Mouse (Mus musculus): ENCODE data around the gene Sh3bgrl2. TPM values are rescaled to one million over a fixed set of nuclear protein-coding genes. Genes with fewer than 3 reads are reported as not detected.

The Sh3bgrl2 gene
- polyA plus RNA-seq, 1 experiment: 3.4 TPM

GRCm38 (mm10) chr9:83540975-83541374, 7.2 kb upstream of the Sh3bgrl2 start:
- H3K79me3 ChIP-seq (ENCODE audit: low read depth): no peaks in the 10 kb centered on the region
- no peaks in the 10 kb centered on the region for H3K79me2 ChIP-seq (ENCODE audit: control insufficient read depth, insufficient read depth)
- no peak overlapping the region for H3ac ChIP-seq (ENCODE audit: control insufficient read depth, insufficient read length, low read depth)
- no peaks in the 10 kb centered on the region for H3K36me3 ChIP-seq (ENCODE audit: control insufficient read depth, insufficient read depth)
- H3K27me3 ChIP-seq (ENCODE audit: control insufficient read depth, insufficient read depth, insufficient read length): no peaks in the 10 kb centered on the region
- no peak overlapping the region for H3K4me3 ChIP-seq (ENCODE audit: insufficient read depth, poor library complexity, severe bottlenecking)
- TF ChIP-seq FOSL1 (IDR thresholded peaks at IDR 0.05; ENCODE audit: insufficient read depth, low read length, poor library complexity, severe bottlenecking) (no peak), MYOG (IDR thresholded peaks at IDR 0.05; ENCODE audit: control insufficient read depth, extremely low read depth, insufficient read length) (no peak), MYOD1 (IDR thresholded peaks at IDR 0.05; ENCODE audit: control insufficient read depth, insufficient read length, low read depth) (no peak), CTCF (IDR thresholded peaks at IDR 0.05; ENCODE audit: control insufficient read depth, insufficient read depth, insufficient read length) (no peak), CEBPB (IDR thresholded peaks at IDR 0.05; ENCODE audit: low read depth) (no peak), MAX (IDR thresholded peaks at IDR 0.05) (no peak), USF1 (IDR thresholded peaks at IDR 0.05; ENCODE audit: low read depth) (no peak)

- TF ChIP-seq USF1 (IDR thresholded peaks at IDR 0.05; ENCODE audit: low read depth) (no peak), MYOD1 (IDR thresholded peaks at IDR 0.05; ENCODE audit: control insufficient read depth, insufficient read length, low read depth) (no peak), MAX (IDR thresholded peaks at IDR 0.05) (no peak), CEBPB (IDR thresholded peaks at IDR 0.05; ENCODE audit: low read depth) (no peak), CTCF (IDR thresholded peaks at IDR 0.05; ENCODE audit: control insufficient read depth, insufficient read depth, insufficient read length) (no peak), FOSL1 (IDR thresholded peaks at IDR 0.05; ENCODE audit: insufficient read depth, low read length, poor library complexity, severe bottlenecking) (no peak), MYOG (IDR thresholded peaks at IDR 0.05; ENCODE audit: control insufficient read depth, extremely low read depth, insufficient read length) (no peak)
- no peak overlapping the region for H3K4me3 ChIP-seq (ENCODE audit: insufficient read depth, poor library complexity, severe bottlenecking)
- H3K79me2 ChIP-seq (ENCODE audit: control insufficient read depth, insufficient read depth): no peaks in the 10 kb centered on the region
- H3K79me3 ChIP-seq (ENCODE audit: low read depth): no peaks in the 10 kb centered on the region
- H3K27me3 ChIP-seq (ENCODE audit: control insufficient read depth, insufficient read depth, insufficient read length): no peaks in the 10 kb centered on the region
- H3ac ChIP-seq (ENCODE audit: control insufficient read depth, insufficient read length, low read depth): no peak overlapping the region
- no peaks in the 10 kb centered on the region for H3K36me3 ChIP-seq (ENCODE audit: control insufficient read depth, insufficient read depth)
Measured at GRCm38 (mm10) chr9:83545240-83545639, 2.9 kb upstream of the Sh3bgrl2 start.

GRCm38 (mm10) chr9:83546316-83546715, 1.8 kb upstream of the Sh3bgrl2 start:
- H3K27me3 ChIP-seq (ENCODE audit: control insufficient read depth, insufficient read depth, insufficient read length): no peaks in the 10 kb centered on the region
- no peaks in the 10 kb centered on the region for H3K79me3 ChIP-seq (ENCODE audit: low read depth)
- no peak overlapping the region for H3K4me3 ChIP-seq (ENCODE audit: insufficient read depth, poor library complexity, severe bottlenecking)
- H3K36me3 ChIP-seq (ENCODE audit: control insufficient read depth, insufficient read depth): no peaks in the 10 kb centered on the region
- H3K79me2 ChIP-seq (ENCODE audit: control insufficient read depth, insufficient read depth): no peaks in the 10 kb centered on the region
- no peak overlapping the region for H3ac ChIP-seq (ENCODE audit: control insufficient read depth, insufficient read length, low read depth)
- TF ChIP-seq MAX (IDR thresholded peaks at IDR 0.05): no peak
- no peak for TF ChIP-seq FOSL1 (IDR thresholded peaks at IDR 0.05; ENCODE audit: insufficient read depth, low read length, poor library complexity, severe bottlenecking)
- TF ChIP-seq MYOD1 (IDR thresholded peaks at IDR 0.05; ENCODE audit: control insufficient read depth, insufficient read length, low read depth): no peak
- no peak for TF ChIP-seq MYOG (IDR thresholded peaks at IDR 0.05; ENCODE audit: control insufficient read depth, extremely low read depth, insufficient read length)
- TF ChIP-seq USF1 (IDR thresholded peaks at IDR 0.05; ENCODE audit: low read depth): no peak

GRCm38 (mm10) chr9:83547229-83547628, 898 bp upstream of the Sh3bgrl2 start:
- no peak overlapping the region for H3K4me3 ChIP-seq (ENCODE audit: insufficient read depth, poor library complexity, severe bottlenecking)
- no peaks in the 10 kb centered on the region for H3K36me3 ChIP-seq (ENCODE audit: control insufficient read depth, insufficient read depth)
- no peak overlapping the region for H3ac ChIP-seq (ENCODE audit: control insufficient read depth, insufficient read length, low read depth)
- TF ChIP-seq MYOG (IDR thresholded peaks at IDR 0.05; ENCODE audit: control insufficient read depth, extremely low read depth, insufficient read length): no peak
- H3K27me3 ChIP-seq (ENCODE audit: control insufficient read depth, insufficient read depth, insufficient read length): no peaks in the 10 kb centered on the region
- no peaks in the 10 kb centered on the region for H3K79me3 ChIP-seq (ENCODE audit: low read depth)
- no peaks in the 10 kb centered on the region for H3K79me2 ChIP-seq (ENCODE audit: control insufficient read depth, insufficient read depth)

GRCm38 (mm10) chr9:83549866-83550265, 1.7 kb downstream of the Sh3bgrl2 start:
- H3K79me2 ChIP-seq (ENCODE audit: control insufficient read depth, insufficient read depth): no peaks in the 10 kb centered on the region

GRCm38 (mm10) chr9:83551116-83551515, 3.0 kb downstream of the Sh3bgrl2 start:
- H3K4me3 ChIP-seq (ENCODE audit: insufficient read depth, poor library complexity, severe bottlenecking): no peak overlapping the region
- no peaks in the 10 kb centered on the region for H3K79me3 ChIP-seq (ENCODE audit: low read depth)
- no peaks in the 10 kb centered on the region for H3K79me2 ChIP-seq (ENCODE audit: control insufficient read depth, insufficient read depth)
- no peaks in the 10 kb centered on the region for H3K36me3 ChIP-seq (ENCODE audit: control insufficient read depth, insufficient read depth)
- H3ac ChIP-seq (ENCODE audit: control insufficient read depth, insufficient read length, low read depth): no peak overlapping the region
- no peaks in the 10 kb centered on the region for H3K27me3 ChIP-seq (ENCODE audit: control insufficient read depth, insufficient read depth, insufficient read length)
- TF ChIP-seq CEBPB (IDR thresholded peaks at IDR 0.05; ENCODE audit: low read depth) (no peak), FOSL1 (IDR thresholded peaks at IDR 0.05; ENCODE audit: insufficient read depth, low read length, poor library complexity, severe bottlenecking) (no peak), MYOG (IDR thresholded peaks at IDR 0.05; ENCODE audit: control insufficient read depth, extremely low read depth, insufficient read length) (no peak), MAX (IDR thresholded peaks at IDR 0.05) (no peak)

More at GRCm38 (mm10) chr9:83549866-83550265, 1.7 kb downstream of the Sh3bgrl2 start:
- no peak overlapping the region for H3ac ChIP-seq (ENCODE audit: control insufficient read depth, insufficient read length, low read depth)
- H3K27me3 ChIP-seq (ENCODE audit: control insufficient read depth, insufficient read depth, insufficient read length): no peaks in the 10 kb centered on the region
- no peaks in the 10 kb centered on the region for H3K79me3 ChIP-seq (ENCODE audit: low read depth)
- H3K36me3 ChIP-seq (ENCODE audit: control insufficient read depth, insufficient read depth): no peaks in the 10 kb centered on the region
- TF ChIP-seq FOSL1 (IDR thresholded peaks at IDR 0.05; ENCODE audit: insufficient read depth, low read length, poor library complexity, severe bottlenecking) (no peak), MYOG (IDR thresholded peaks at IDR 0.05; ENCODE audit: control insufficient read depth, extremely low read depth, insufficient read length) (no peak), MYOD1 (IDR thresholded peaks at IDR 0.05; ENCODE audit: control insufficient read depth, insufficient read length, low read depth) (no peak), MAX (IDR thresholded peaks at IDR 0.05) (no peak), CTCF (IDR thresholded peaks at IDR 0.05; ENCODE audit: control insufficient read depth, insufficient read depth, insufficient read length) (no peak), CEBPB (IDR thresholded peaks at IDR 0.05; ENCODE audit: low read depth) (no peak), USF1 (IDR thresholded peaks at IDR 0.05; ENCODE audit: low read depth) (no peak)
- no peak overlapping the region for H3K4me3 ChIP-seq (ENCODE audit: insufficient read depth, poor library complexity, severe bottlenecking)
